9 mouse cellular contexts compared by ENCODE assay signal in the genomic region with DNA sequence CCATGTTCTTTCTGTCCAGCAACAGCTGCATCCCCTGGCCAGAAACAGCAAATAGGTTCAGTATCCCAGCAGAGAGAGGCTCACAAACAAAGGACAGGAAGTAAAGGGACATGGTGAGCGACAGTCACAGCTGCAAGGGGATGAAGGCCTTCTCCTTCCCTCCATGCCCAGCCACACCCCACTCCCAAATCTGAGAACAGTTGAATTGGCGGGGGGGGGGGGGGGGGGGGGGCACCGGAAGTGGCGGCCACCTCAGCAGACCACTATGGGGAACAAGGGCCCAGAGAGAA. TPM values are rescaled to one million over a fixed set of nuclear protein-coding genes. Genes with fewer than 3 reads are reported as not detected.
A peak's percentile ranks its signal among the peaks of the same experiment; 100 is the strongest.
DNase-seq lines count a peak whose midpoint lies in the region; ATAC-seq lines count a peak whose summit lies in the region.
"Had no signal": no experiment of that assay in that cellular context is flagged by ENCODE, and none has a peak within 500 bp of the region (broad histone marks: within the 10 kb centered on the region; RNA-seq: fewer than 3 reads in every experiment).

No protein-coding gene starts in this region.

- H3K27me3 ChIP-seq in liver, embryonic 11.5 days (replicated peaks; ENCODE audit: control insufficient read depth, insufficient read depth, low read length): peaks cover 5% of the 10 kb centered on the region
- peaks cover 39% of the 10 kb centered on the region for H3K27me3 ChIP-seq in forebrain, embryonic 12.5 days
- H3K27me3 ChIP-seq in limb, embryonic 12.5 days: no peaks in the 10 kb centered on the region
- peaks cover 17% of the 10 kb centered on the region; the same call in 1 of the 2 replicates for H3K27me3 ChIP-seq in neural tube, embryonic 15.5 days (replicated peaks)

- no peaks in the 10 kb centered on the region for H3K9me3 ChIP-seq in liver, embryonic 11.5 days (ENCODE audit: control insufficient read depth, low read length)
- no peaks in the 10 kb centered on the region for H3K9me3 ChIP-seq in forebrain, embryonic 12.5 days
- no peaks in the 10 kb centered on the region for H3K9me3 ChIP-seq in limb, embryonic 12.5 days
- no peaks in the 10 kb centered on the region for H3K9me3 ChIP-seq in neural tube, embryonic 15.5 days (replicated peaks)

- peaks cover 31% of the 10 kb centered on the region for H3K4me1 ChIP-seq in liver, embryonic 11.5 days (replicated peaks; ENCODE audit: control insufficient read depth, insufficient read depth, low read length)
- H3K4me1 ChIP-seq in forebrain, embryonic 12.5 days: peaks cover 27% of the 10 kb centered on the region
- H3K4me1 ChIP-seq in limb, embryonic 12.5 days (replicated peaks): peaks cover 47% of the 10 kb centered on the region
- peaks cover 45% of the 10 kb centered on the region for H3K4me1 ChIP-seq in neural tube, embryonic 15.5 days

- peak overlapping the region; percentile 62 for H3K27ac ChIP-seq in liver, embryonic 11.5 days (ENCODE audit: low read depth, low read length)
- H3K27ac ChIP-seq in forebrain, embryonic 12.5 days: no peak overlapping the region
- peak overlapping the region; percentile 68 for H3K27ac ChIP-seq in limb, embryonic 12.5 days
- H3K27ac ChIP-seq in neural tube, embryonic 15.5 days (replicated peaks): peak overlapping the region; percentile 70

- peak overlapping the region; percentile 71 for H3K4me3 ChIP-seq in liver, embryonic 11.5 days (ENCODE audit: low read depth, low read length)
- H3K4me3 ChIP-seq in forebrain, embryonic 12.5 days (replicated peaks): peak overlapping the region; percentile 52
- peak overlapping the region; percentile 72 for H3K4me3 ChIP-seq in limb, embryonic 12.5 days (replicated peaks)
- H3K4me3 ChIP-seq in neural tube, embryonic 15.5 days (replicated peaks): peak overlapping the region; percentile 60

- WGBS in liver, embryonic 11.5 days: 21% methylated on average over 1 of the region's 4 CpGs
- whole genome bisulfite sequencing in forebrain, embryonic 12.5 days: 50% methylated on average over 1 of the region's 4 CpGs
- WGBS in limb, embryonic 12.5 days: 13% methylated on average over 1 of the region's 4 CpGs
- 20% methylated on average over 2 of the region's 4 CpGs for WGBS in neural tube, embryonic 15.5 days

- DNase-seq in liver, embryonic 11.5 days (ENCODE audit: low spot score): no peak
- no peak for DNase-seq in liver
- DNase-seq in layer of hippocampus, postnatal 14 days (ENCODE audit: low spot score in 2 of 2): no peak
- no peak for DNase-seq in cerebellum, postnatal 25 days
- DNase-seq: adrenal gland, adult 2 months had no signal

- H3K9ac ChIP-seq in liver, embryonic 11.5 days (ENCODE audit: low read depth, low read length): peak overlapping the region; percentile 44; the same call in 1 of the 2 replicates
- no peak overlapping the region for H3K9ac ChIP-seq in forebrain, embryonic 12.5 days
- peak overlapping the region; percentile 47 for H3K9ac ChIP-seq in limb, embryonic 12.5 days (replicated peaks)
- peak overlapping the region; percentile 37 for H3K9ac ChIP-seq in neural tube, embryonic 15.5 days (replicated peaks)

- no peak for ATAC-seq in liver, embryonic 11.5 days (replicated peaks; ENCODE audit: low FRiP score)
- ATAC-seq in forebrain, embryonic 12.5 days (ENCODE audit: low FRiP score): no peak
- ATAC-seq in limb, embryonic 12.5 days (ENCODE audit: insufficient number of reproducible peaks, insufficient read depth, low FRiP score, low TSS enrichment, low read depth): no peak
- ATAC-seq in neural tube, embryonic 15.5 days (ENCODE audit: low FRiP score): no peak
- ATAC-seq in activated CD4-positive, CD25-positive, alpha-beta regulatory T cell, adult 4 months: no peak

- peak overlapping the region; percentile 95 for H3K4me2 ChIP-seq in liver, embryonic 11.5 days
- peak overlapping the region; percentile 95 for H3K4me2 ChIP-seq in forebrain, embryonic 12.5 days
- H3K4me2 ChIP-seq in limb, embryonic 12.5 days: peak overlapping the region; percentile 93
- peak overlapping the region; percentile 94 for H3K4me2 ChIP-seq in neural tube, embryonic 15.5 days

- no peaks in the 10 kb centered on the region for H3K36me3 ChIP-seq in liver, embryonic 11.5 days (ENCODE audit: control insufficient read depth, insufficient read depth, low read length)
- no peaks in the 10 kb centered on the region for H3K36me3 ChIP-seq in forebrain, embryonic 12.5 days (replicated peaks)
- peaks cover 5% of the 10 kb centered on the region; the same call in 1 of the 2 replicates for H3K36me3 ChIP-seq in limb, embryonic 12.5 days
- H3K36me3 ChIP-seq in neural tube, embryonic 15.5 days: no peaks in the 10 kb centered on the region

RNA-seq across cellular contexts. Expression of a gene that starts 1.3 kb away (rescaled TPM):
- polyA plus RNA-seq in liver, embryonic 11.5 days (2014; fragmentation: Nextera tagmentation; extraction: Ambion mirVana): 78.5 and 86.6 TPM in 2 replicates
- 46.6 and 59.1 TPM in 2 replicates for polyA plus RNA-seq in forebrain, embryonic 12.5 days (2016; fragmentation: Nextera tagmentation; extraction: Ambion mirVana)
- polyA plus RNA-seq in limb, embryonic 12.5 days (2016; fragmentation: Nextera tagmentation; extraction: Ambion mirVana): 168 and 178 TPM in 2 replicates
- 98.4 and 142 TPM in 2 replicates for polyA plus RNA-seq in neural tube, embryonic 15.5 days (2015; fragmentation: Nextera tagmentation; extraction: Ambion mirVana)
- 10 to 100 TPM; 90.3 to 93.8 TPM for total RNA-seq in layer of hippocampus, postnatal 14 days (2021)
- polyA plus RNA-seq in activated CD4-positive, CD25-positive, alpha-beta regulatory T cell, adult 4 months (2017; shearing (Covaris generic)): 100 to 1,000 TPM; 447 to 527 TPM

RNA-seq across cellular contexts. Expression of a gene that starts 46.0 kb away (rescaled TPM):
- polyA plus RNA-seq in liver, embryonic 11.5 days (2014; fragmentation: Nextera tagmentation; extraction: Ambion mirVana): 1.2 and 1.4 TPM in 2 replicates
- 0.13 and 0.42 TPM in 2 replicates for polyA plus RNA-seq in forebrain, embryonic 12.5 days (2016; fragmentation: Nextera tagmentation; extraction: Ambion mirVana)
- polyA plus RNA-seq in limb, embryonic 12.5 days (2016; fragmentation: Nextera tagmentation; extraction: Ambion mirVana): 0.24 and 0.29 TPM in 2 replicates
- polyA plus RNA-seq in neural tube, embryonic 15.5 days (2015; fragmentation: Nextera tagmentation; extraction: Ambion mirVana): 0.56 and 2.7 TPM in 2 replicates
- total RNA-seq in layer of hippocampus, postnatal 14 days (2021): not detected
- 10 to 100 TPM; 78.6 to 85.9 TPM for polyA plus RNA-seq in activated CD4-positive, CD25-positive, alpha-beta regulatory T cell, adult 4 months (2017; shearing (Covaris generic))

Comparison
In these comparisons a context has a peak if more than half of its experiments do, and no peak if none do; other contexts are left out.
1. RNA of a gene that starts 46.0 kb away (polyA plus RNA-seq): 78.6 to 85.9 TPM in activated CD4-positive, CD25-positive, alpha-beta regulatory T cell, adult 4 months; 1.2 to 1.4 TPM in liver, embryonic 11.5 days, 0.56 to 2.7 TPM in neural tube, embryonic 15.5 days, 0.24 to 0.29 TPM in limb, embryonic 12.5 days and 0.13 to 0.42 TPM in forebrain, embryonic 12.5 days; every median in the first group is over 10 times any median in the second.
2. Peak in every context shown above with its lines, with median percentiles within 50 percentile points of each other: H3K4me2 ChIP-seq and H3K4me3 ChIP-seq.